Mouse (Mus musculus) ES-Bruce4 (cell line): Measurements from ENCODE around the gene Kcnk18.

Source experiments
- CTCF ChIP-seq: IDR thresholded peaks from one replicate; pipeline ENCODE4 v1.8.1; 2011; ENCODE audit warnings: low read depth, low read length
- POLR2A ChIP-seq: IDR thresholded peaks from one replicate; pipeline ENCODE4 v1.8.1; 2011; ENCODE audit warnings: low read length; ENCODE audit not compliant: insufficient read depth

- no peak for TF ChIP-seq CTCF
- no peak for TF ChIP-seq POLR2A
Measured at GRCm38 (mm10) chr19:59195181-59195770, 23.7 kb upstream of the Kcnk18 start.
